Mouse (Mus musculus): ENCODE data around the gene Rab43.
A peak's percentile ranks its signal among the peaks of the same experiment; 100 is the strongest.

Rab43 gene

GRCm38 (mm10) chr6:87809144-87809543 lies 2.8 kb downstream of the Rab43 start:
- no peak for DNase-seq (ENCODE audit: low read depth)

- DNase-seq (ENCODE audit: low read depth) = no peak
Measured at GRCm38 (mm10) chr6:87808521-87808920, 3.4 kb downstream of the Rab43 start.

DNA sequence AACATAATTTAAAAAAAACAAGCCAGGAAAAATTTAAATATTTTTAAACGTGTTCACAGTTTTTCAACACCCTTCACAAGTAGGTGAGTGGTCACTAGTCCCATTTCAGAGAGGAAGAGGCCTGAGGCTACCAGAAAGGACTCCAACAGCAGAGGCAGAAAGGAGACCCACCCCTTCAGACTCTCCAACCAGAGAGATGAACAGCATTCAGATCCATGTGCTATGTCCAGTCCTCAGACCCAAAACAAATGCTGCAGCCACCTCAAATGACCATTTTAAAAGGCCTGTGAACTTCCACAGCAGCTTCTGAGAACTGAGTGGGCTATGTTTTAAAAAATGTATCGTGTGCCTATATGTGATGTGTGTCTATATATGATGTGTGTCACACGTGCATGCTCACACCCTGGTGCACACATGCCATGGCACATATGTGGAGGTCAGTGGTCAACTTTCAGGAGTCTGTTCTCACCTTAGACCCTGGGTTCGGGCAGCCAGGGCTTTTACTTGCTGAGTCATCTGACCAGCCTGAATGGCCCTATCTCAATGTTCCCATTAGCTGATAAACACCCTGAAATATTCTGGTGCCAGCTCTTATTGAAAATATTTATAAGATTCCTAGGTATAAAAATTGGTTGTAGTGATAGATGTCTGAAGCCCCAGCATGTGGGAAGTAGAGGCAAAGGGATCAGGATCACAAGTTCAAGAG lies 4.1 kb downstream of the Rab43 start:
- DNase-seq (ENCODE audit: low read depth) = no peak

- DNase-seq (ENCODE audit: low read depth) = no peak
Measured at GRCm38 (mm10) chr6:87806857-87807256, 5.1 kb downstream of the Rab43 start.

GRCm38 (mm10) chr6:87806028-87806427 lies 5.9 kb downstream of the Rab43 start:
- DNase-seq (ENCODE audit: low read depth) = no peak

DNA sequence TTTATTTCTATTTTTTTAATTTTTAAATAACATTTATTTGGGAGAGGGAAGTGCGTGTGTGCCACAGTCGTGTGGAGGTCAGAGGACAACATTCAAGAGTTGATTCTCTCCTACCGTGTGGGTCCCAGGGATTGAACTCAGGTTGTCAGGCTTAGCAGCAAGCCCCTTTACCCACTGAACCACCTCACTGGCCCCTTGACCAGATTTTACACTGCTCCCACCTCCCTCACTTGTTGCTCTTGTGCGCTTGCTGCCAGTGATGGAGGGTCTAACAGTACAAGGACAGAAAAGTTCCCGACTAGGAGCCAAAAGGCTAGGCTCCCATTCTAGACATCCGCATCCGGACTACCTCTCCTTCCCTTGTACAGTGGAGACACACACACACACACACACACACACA lies 6.5 kb downstream of the Rab43 start:
- no peak for DNase-seq (ENCODE audit: low read depth)

GRCm38 (mm10) chr6:87804886-87805285 lies 7.1 kb downstream of the Rab43 start:
- DNase-seq (ENCODE audit: low read depth) = no peak

- no peak for DNase-seq (ENCODE audit: low read depth)
Measured at GRCm38 (mm10) chr6:87804036-87804435, 7.9 kb downstream of the Rab43 start.

DNA sequence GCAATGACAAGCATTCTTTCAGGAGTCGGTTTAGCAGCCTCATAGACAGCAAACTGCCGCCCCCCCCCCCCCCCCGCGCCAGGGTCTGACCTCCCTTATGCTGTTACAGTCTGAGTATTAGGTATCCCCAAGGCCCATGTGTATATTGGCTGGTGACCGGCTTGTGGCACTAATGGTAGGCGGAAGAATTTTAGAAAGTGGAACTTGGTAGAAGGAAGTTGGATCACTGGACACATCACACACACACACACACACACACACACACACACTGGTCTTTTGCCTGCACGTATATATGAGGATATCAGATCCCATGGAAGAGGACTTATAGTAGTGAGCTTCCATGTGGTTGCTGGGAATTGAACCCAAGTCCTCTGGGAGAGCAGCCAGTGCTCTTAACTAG lies 9.5 kb downstream of the Rab43 start:
- no peak for DNase-seq (ENCODE audit: low read depth)

DNA sequence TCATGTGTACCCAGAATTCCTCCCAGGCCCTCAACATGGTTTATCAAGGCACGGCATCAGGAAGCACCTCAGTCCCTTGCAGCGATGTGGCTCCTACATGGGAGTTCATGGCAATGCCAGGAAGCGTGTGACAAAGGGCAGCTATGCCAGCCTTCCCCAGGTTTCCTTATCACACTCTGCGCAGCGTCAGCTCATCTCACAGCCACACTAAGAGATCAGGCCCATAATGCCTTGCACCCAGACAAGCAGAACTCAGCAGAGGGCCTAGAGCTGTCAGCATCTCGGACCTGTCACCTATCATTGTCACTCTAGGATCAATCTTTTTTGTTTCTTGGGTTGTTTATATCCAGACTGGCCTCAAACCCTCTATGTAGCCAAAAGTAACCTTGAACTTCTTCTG lies 12.4 kb downstream of the Rab43 start:
- DNase-seq (ENCODE audit: low read depth) = no peak

DNA sequence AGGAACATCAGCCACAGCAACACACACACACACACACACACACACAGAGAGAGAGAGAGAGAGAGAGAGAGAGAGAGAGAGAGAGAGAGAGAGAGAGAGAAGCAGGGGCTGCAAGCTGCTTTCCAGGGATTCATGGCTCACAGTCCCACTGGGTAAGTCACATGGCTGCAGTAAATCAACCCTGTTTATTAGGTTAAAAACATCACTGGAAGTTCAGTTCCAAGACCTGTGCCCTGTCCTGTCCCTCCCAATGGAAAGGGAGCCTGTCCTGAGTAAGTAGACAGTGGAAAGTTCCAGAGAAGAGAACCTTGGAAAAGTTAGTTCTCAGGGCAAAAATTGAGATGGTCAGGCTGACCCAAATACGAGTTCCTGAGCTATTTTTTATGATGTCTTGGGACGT lies 14.6 kb downstream of the Rab43 start:
- DNase-seq (ENCODE audit: low read depth) = no peak

- DNase-seq (ENCODE audit: low read depth) = no peak
Measured at GRCm38 (mm10) chr6:87796251-87796880, 15.6 kb downstream of the Rab43 start.

- DNase-seq (ENCODE audit: low read depth) = no peak
Measured at GRCm38 (mm10) chr6:87795385-87796150, 16.4 kb downstream of the Rab43 start.

- no peak for DNase-seq (ENCODE audit: low read depth)
Measured at GRCm38 (mm10) chr6:87793821-87794510, 18.0 kb downstream of the Rab43 start.

GRCm38 (mm10) chr6:87791826-87792225 lies 20.1 kb downstream of the Rab43 start:
- DNase-seq (ENCODE audit: low read depth) = no peak

DNA sequence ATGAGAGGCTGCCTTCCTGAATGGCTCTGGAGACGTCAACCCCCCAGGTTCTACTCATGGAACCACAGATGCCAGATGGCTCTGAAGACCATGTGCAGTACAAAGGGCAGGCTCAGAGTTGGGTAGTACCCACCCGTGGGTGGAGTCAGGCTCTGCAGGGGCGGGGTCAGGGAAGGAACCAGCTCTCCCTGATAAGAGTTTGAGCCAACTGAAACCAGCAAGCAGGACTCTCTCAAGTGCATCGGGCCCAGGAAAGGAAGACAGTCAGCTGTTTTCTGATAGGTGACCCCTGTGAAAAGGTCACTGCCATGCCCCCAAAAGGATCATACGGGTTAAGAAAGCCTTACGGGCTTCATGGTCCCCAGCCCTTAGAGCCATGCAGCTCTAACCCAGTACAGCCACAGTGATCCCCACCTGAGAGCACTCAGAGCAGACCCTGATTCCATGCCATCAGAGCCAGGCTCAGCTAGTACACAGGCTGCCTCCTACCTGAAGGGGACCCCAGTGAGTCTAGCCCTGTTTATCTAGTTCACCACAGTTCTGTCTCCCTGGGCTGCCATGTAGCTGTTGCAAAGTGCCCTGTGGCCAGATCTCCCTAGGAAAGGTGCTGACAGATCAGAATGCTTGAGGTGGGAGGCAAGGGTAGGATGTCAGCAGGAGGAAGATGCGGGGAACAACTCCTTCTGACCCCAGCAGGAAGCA lies 21.0 kb downstream of the Rab43 start:
- no peak for DNase-seq (ENCODE audit: low read depth)

DNA sequence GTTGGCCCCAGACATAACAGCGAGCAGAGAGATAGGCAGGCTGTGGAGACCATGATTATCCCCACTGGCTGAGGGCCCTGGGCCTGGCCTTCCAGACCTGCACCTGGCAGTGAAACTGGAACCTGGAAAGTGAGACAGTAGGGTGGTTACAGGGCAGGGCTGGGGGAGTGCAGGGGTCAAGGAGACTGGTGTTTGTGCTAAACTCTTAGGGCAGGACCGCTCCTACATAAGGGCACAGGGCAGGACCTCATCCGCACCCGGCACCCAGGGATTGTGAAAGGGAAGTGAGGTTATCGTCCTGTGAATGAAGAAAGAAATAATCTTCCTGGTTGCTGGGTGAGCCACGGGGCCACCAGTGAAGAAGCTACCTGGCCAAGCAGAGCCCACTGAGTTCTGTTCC lies 22.2 kb downstream of the Rab43 start:
- no peak for DNase-seq (ENCODE audit: low read depth)

- DNase-seq (ENCODE audit: low read depth) = peak; percentile 52
Measured at GRCm38 (mm10) chr6:87788896-87789587, 22.9 kb downstream of the Rab43 start.

DNA sequence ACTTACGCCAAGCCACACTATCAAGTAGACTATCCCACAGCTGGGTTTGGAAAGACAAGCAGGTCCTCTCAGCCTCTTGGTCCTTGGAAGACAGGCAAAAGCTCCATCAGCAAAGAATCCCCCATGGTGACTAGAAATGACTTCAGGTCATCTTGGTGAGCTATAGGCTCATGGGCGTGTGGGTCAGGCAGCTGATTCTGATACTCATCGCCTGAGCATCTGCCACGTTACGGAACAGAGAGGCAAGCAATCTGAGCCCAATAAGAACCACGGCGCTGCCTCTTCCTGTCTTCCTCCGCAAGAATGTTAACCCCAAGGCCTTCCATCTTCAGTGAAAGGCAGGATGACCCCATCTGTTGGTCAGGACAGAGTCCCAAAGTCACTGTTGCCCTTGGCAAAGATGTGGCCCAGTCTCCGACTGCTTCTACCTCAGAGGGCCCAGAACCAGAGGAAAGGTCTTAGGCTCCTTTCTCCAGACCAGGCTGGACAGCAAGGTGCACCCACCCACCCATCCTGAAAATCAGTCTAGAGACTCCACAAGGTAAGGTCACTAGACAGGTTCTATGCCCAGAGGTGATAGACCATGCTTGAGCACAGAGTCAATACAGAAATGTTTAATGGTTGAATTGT lies 23.6 kb downstream of the Rab43 start:
- DNase-seq (ENCODE audit: low read depth) = no peak

GRCm38 (mm10) chr6:87787108-87787890 lies 24.7 kb downstream of the Rab43 start:
- no peak for DNase-seq (ENCODE audit: low read depth)

Data from NIH3T3 (cell line).